Mouse (Mus musculus): ENCODE data around the gene Helq. TPM values are rescaled to one million over a fixed set of nuclear protein-coding genes. Genes with fewer than 3 reads are reported as not detected.

Gene Helq
- total RNA-seq, 2 experiments from 2014 or later, result 6.1 to 6.3 TPM

GRCm38 (mm10) chr5:100779002-100779401, 19.4 kb downstream of the Helq start:
- no peak for DNase-seq

- DNase-seq, result no peak
These were observed 21.5 kb downstream of the Helq start for GRCm38 (mm10) chr5:100776900-100777299.

DNA sequence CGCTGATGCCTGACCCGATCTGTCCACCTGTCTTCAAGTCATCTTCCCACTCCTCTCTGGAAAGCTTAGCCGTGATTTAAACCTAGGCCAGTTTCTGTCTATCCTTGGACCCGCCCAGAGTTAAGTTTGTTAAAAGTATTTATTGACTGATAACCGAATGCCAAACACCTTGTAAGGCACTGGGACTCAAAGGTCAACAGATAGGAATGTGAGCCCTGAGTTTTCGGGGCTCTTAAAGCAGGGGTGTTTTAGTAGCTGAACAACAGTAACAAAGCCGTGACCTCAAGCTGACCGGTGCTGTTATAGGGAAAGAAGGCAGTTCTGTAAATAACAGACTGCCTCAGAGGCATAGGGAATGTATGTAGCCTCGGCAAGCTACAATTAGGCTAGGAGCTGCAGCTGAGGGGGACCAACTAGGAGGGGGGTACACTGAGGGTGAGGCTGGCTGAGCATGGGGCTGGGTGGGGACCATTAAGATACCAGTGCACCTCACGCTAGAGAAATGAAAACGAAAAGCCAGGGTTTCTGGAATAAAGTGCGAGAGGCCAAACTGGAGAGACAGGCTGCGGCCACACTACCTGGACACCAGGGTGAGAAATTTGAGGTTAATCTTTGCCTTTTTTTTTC, 22.5 kb downstream of the Helq start:
- DNase-seq, result no peak

GRCm38 (mm10) chr5:100771575-100771974, 26.8 kb downstream of the Helq start:
- no peak for DNase-seq

- DNase-seq, result no peak
These were observed 32.4 kb downstream of the Helq start for GRCm38 (mm10) chr5:100766026-100766425.

DNA sequence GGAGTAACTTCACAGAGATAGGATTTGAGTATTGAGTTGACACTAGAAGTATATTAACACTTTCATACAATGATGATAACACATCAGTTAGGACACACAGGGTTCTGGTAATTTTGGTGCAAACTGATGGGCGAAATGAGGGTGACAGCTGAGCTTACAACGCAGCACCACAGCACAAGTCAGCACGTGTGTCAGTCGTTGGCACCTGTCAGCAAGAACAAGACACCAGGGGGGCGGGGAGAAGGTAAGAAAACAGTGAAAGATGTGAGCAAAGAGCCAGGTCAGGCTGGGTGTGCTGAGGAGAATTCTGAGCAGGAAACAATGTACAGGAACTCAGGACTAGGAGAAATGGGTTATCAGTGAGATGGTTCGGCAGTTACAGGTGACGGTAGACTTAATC, 36.7 kb downstream of the Helq start:
- no peak for DNase-seq

- DNase-seq, result no peak
These were observed 38.2 kb downstream of the Helq start for GRCm38 (mm10) chr5:100760049-100760663.

DNA sequence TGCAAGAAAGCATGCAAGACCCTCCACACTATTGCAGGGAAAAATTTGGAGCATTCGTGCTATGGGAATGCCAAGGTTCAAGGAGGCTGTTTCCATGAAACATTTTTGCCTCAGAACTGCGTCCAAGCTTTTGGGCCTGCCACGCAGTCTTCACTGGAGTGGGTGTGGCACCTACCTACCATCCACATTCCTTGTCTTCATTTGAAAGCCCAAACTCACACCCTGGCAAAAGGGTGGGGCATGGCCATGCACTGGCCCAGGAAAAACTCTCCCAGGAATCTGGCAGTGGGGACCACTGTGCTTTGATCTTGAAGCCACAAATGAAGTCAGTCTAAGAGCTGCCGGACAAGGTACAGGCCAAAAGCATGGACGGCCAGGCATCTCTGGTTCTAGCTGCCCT, 40.3 kb downstream of the Helq start:
- no peak for DNase-seq

DNA sequence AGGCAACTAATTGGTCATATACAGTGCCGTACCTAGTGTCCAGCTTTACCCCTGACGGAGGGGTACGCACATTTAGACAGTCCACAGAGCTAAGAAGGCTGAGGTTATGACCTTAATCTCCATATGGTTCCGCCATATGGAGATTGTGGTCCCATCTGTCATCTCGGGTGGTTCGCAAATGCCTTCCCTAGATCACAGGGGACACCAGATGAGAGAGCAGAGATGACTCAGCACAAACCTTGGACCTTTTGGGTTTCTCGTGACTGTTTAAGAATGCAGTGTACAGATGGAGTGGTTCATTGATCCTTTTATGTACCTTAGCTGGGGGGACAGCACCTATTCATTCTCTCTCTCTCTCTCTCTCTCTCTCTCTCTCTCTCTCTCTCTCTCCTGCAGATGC, 45.0 kb downstream of the Helq start:
- DNase-seq, result no peak

DNA sequence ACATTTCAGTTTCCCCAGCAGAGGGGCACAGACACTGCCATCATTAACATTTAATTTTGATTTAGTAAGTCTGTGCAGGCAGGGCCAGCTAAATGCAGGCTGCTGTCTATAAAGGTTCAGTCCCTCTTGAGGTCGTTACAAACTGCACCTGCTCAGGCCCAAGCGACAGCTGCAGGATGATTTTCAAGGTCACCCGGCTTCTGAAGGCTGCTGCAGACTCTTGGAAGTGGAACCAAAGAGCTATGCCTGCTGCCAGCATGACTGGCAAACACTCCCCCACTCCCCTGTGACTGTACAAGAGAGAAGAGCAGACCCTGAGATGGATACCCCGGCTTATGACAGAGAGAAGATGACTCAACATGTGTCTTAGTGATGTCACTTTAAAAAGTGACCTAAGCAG, 46.7 kb downstream of the Helq start:
- DNase-seq, result no peak

- DNase-seq, result no peak
These were observed 47.7 kb downstream of the Helq start for GRCm38 (mm10) chr5:100750617-100751255.

GRCm38 (mm10) chr5:100738802-100739201, 59.6 kb downstream of the Helq start:
- no peak for DNase-seq

GRCm38 (mm10) chr5:100736919-100737318, 61.5 kb downstream of the Helq start:
- DNase-seq, result no peak

GRCm38 (mm10) chr5:100734535-100734934, 63.9 kb downstream of the Helq start:
- no peak for DNase-seq

GRCm38 (mm10) chr5:100728757-100729156, 69.6 kb downstream of the Helq start:
- DNase-seq, result no peak

DNA sequence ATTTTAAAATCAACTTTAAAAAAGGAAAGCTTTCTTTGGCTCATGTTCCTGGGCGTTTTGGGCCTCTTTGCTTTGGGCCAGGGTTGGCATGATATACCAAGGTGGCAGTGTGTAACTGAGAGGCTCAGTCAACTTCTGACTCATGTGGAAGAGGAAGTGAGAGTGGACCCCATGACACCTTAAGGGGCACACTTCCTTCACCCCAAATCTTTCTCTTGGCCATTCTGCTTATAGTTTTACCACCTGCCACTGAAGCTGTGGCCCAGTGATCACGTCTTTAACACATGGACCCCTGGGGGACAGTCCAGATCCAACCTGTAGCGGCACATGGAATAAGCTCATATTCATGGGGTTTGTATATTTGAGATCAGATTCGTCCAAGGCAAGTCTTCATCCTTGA, 72.4 kb downstream of the Helq start:
- no peak for DNase-seq

DNA sequence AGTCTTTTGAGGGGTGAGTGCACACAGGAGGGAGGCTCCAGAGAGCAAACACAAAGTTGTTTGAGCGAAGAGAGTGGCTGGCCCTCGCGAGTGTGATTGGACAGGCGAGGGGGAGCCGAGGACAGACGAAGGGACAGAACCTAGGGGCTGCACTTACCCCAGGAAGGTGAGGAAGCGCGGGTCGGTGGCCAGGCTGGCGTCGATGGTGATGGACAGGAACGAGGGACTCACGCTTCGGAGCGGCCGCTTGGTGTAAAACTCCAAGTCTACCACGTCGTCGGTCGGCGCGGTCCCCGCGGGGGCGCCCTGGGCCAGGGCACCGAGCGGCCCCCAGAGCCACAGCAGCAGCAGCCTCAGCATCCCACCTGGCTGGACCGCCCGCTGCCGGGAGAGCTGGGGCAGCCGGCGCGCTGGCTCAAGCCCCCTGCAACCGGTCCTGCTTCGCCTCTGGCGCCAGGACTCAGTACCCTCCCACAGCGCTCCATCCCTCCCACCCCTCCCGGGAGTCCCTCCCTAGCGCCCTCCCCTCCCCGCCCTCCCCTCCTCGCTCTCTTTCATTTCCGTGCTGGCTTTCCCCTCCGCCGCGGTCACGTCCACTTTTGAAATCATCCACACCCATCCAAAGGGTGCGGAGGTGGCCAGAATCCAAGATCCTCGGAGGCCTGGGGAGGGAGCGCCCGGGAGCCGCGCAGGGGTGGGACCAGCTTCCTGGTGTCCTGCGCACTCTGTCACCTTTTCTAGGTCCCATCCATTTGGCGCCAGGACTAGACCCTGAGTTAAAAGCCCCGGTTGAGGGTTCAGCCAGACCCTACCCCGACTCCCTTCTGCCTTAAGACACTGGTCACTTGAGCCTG, 78.9 kb downstream of the Helq start, which contains the start of gene Hpse:
TSS of gene Hpse (minus strand) at position 482 of the 854 bp plus-strand sequence.
- peak; percentile 25 for DNase-seq

- DNase-seq, result no peak
These were observed 81.6 kb downstream of the Helq start for GRCm38 (mm10) chr5:100716762-100717161.

Data from gastrocnemius, postnatal 25 days (tissue).